Mouse (Mus musculus): Measurements from ENCODE around the gene Appl1.

DNA sequence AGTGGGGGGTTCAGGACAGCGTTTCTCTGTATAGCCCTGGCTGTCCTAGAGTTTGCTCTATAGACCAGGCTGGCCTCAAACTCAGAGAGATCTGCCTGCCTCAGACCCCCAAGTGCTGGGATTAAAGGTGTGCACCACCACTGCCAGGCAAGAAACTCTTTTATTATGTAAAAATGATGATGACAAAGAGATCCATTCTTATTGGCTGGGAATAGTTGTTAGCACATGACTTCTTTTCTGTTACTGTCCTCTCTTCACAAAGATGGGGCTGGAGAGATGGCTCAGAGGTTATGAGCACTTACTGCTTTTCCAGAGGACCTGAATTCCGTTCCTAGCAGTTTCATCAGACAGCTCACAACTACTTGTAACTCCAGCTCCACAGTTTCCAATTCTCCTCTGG lies 91.1 kb downstream of the Appl1 start:
- TF ChIP-seq POLR2A (IDR thresholded peaks at IDR 0.05; ENCODE audit: extremely low read depth, insufficient read depth, low read length) (no peak), CTCF (IDR thresholded peaks at IDR 0.05; ENCODE audit: extremely low read depth, insufficient read depth, low read length) (no peak)
